Mouse (Mus musculus) midbrain, embryonic 11.5 days (tissue): ENCODE measurements around the gene Zfp712. TPM values are rescaled to one million over a fixed set of nuclear protein-coding genes. Genes with fewer than 3 reads are reported as not detected.

Experiments
- ATAC-seq: fragments of 200-750 bp; cut with Nextera tagmentation; 2 replicates; pipeline ENCODE4 v1.8.0; 2017; ENCODE audit warnings: moderate TSS enrichment, moderate library complexity; ENCODE audit not compliant: low FRiP score
- DNase-seq: peaks from one replicate; pipeline ENCODE4 v3.0.0; 2015; ENCODE audit warnings: low spot score; ENCODE audit errors: missing footprints
- H3K27ac ChIP-seq: fragments of 300-500 bp; sonication (generic); 2 replicates; pipeline ENCODE4 v1.5.1; 2014; ENCODE audit warnings: low read depth, low read length
- H3K27me3 ChIP-seq: fragments of 300-500 bp; sonication (generic); 2 replicates; pipeline ENCODE4 v1.6.1; 2014; ENCODE audit warnings: mild to moderate bottlenecking, low read length, moderate library complexity, mixed read lengths; ENCODE audit not compliant: control insufficient read depth, insufficient read depth
- H3K36me3 ChIP-seq: fragments of 300-500 bp; sonication (generic); 2 replicates; pipeline ENCODE4 v1.6.1; 2014; ENCODE audit warnings: mild to moderate bottlenecking, low read length, moderate library complexity, mixed read lengths; ENCODE audit not compliant: control insufficient read depth, insufficient read depth
- H3K4me1 ChIP-seq: fragments of 300-500 bp; sonication (generic); 2 replicates; pipeline ENCODE4 v1.6.1; 2014; ENCODE audit warnings: low read length; ENCODE audit not compliant: control insufficient read depth, insufficient read depth
- H3K4me2 ChIP-seq: fragments of 300-500 bp; sonication (generic); 2 replicates; pipeline ENCODE4 v1.6.1; 2014; ENCODE audit warnings: mild to moderate bottlenecking, moderate library complexity
- H3K4me3 ChIP-seq: fragments of 300-500 bp; sonication (generic); 2 replicates; pipeline ENCODE4 v1.5.1; 2014; ENCODE audit warnings: low read depth, low read length
- H3K9ac ChIP-seq: fragments of 300-500 bp; sonication (generic); 2 replicates; pipeline ENCODE4 v1.6.1; 2014; ENCODE audit warnings: low read length
- H3K9me3 ChIP-seq: fragments of 300-500 bp; sonication (generic); 2 replicates; pipeline ENCODE4 v1.6.1; 2016; ENCODE audit warnings: low read length; ENCODE audit not compliant: control insufficient read depth
- WGBS: fragments of 180-500 bp; shearing (Covaris S2); extraction: QIAGEN DNeasy Blood & Tissue Kit; methylation state at CpG from one replicate; pipeline ENCODE4 v1.1.7; 2014; 5-methylcytosine and 5-hydroxymethylcytosine counted together
- polyA plus RNA-seq: library from polyadenylated mRNA; unstranded; fragments of >200 nt; fragmentation: Nextera tagmentation; extraction: Ambion mirVana; gene quantifications from 2 replicates; pipeline ENCODE4 v1.2.1, GENCODE M21; 2014

Zfp712 gene
- polyA plus RNA-seq, result 6.0 and 6.7 TPM in 2 replicates

DNA sequence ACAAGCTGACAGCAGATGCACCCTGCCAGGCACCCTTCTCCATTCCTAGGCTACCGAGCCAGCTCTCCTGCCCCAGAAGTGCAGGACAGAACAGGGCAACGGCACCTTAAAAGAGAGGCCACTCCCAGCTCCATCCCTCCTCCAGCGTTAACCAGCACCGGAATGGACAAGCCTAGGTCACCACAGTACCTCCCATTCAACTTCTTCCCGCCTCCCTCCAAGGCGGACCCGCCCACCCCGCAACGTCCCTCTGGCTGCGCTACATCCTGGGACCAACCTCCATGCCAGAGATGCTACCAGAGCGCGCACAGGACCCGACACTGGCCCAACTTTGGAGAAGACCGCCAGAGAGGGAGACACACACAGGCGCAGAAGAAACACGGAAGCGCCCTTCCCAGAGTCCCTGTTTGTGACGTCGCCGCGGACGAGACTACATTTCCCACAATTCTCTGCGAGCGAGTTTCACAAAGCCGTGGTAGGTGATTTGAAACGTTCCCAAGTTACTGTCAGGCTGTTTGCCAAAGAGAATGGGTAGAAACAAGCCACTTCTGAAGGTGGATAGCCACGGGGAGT is at the start of gene Zfp712:
TSS of gene Zfp712 (minus strand) at position 385 of the 573 bp plus-strand sequence.
- peak within 1 kb of the TSS; percentile 69 for H3K4me2 ChIP-seq
- peak within 1 kb of the TSS; percentile 71 for H3K4me3 ChIP-seq
- H3K27ac ChIP-seq, result peak within 1 kb of the TSS; percentile 51; the same call in 1 of the 2 replicates
- H3K36me3 ChIP-seq, result 0 out of 2 replicates have a peak, but pooled peaks cover 2% of the 10 kb centered on the region
- H3K4me1 ChIP-seq, result peaks cover 4% of the 10 kb centered on the region; the same call in 1 of the 2 replicates
- WGBS, result under 1% methylated on average over 27 of the region's 27 CpGs
- H3K27me3 ChIP-seq, result no peaks in the 10 kb centered on the region
- DNase-seq (peak; percentile 99), ATAC-seq (peak; percentile 95)
- no peaks in the 10 kb centered on the region; the same call in 1 of the 2 replicates for H3K9me3 ChIP-seq
- H3K9ac ChIP-seq, result peak within 1 kb of the TSS; percentile 76

GRCm38 (mm10) chr13:67108821-67109206 is 47.8 kb upstream of the Zfp712 start:
- H3K4me3 ChIP-seq, result peak overlapping the region; percentile 58; the same call in 1 of the 2 replicates
- H3K36me3 ChIP-seq, result no peaks in the 10 kb centered on the region
- ATAC-seq (peak; percentile 70), DNase-seq (no peak)
- H3K9me3 ChIP-seq, result no peaks in the 10 kb centered on the region
- no peaks in the 10 kb centered on the region for H3K27me3 ChIP-seq
- 9% methylated on average over 9 of the region's 9 CpGs for WGBS
- H3K4me2 ChIP-seq, result peak overlapping the region; percentile 31
- H3K4me1 ChIP-seq, result peaks cover 5% of the 10 kb centered on the region; the same call in 1 of the 2 replicates
- peak overlapping the region; percentile 17; the same call in 1 of the 2 replicates for H3K9ac ChIP-seq
- no peak overlapping the region for H3K27ac ChIP-seq

DNA sequence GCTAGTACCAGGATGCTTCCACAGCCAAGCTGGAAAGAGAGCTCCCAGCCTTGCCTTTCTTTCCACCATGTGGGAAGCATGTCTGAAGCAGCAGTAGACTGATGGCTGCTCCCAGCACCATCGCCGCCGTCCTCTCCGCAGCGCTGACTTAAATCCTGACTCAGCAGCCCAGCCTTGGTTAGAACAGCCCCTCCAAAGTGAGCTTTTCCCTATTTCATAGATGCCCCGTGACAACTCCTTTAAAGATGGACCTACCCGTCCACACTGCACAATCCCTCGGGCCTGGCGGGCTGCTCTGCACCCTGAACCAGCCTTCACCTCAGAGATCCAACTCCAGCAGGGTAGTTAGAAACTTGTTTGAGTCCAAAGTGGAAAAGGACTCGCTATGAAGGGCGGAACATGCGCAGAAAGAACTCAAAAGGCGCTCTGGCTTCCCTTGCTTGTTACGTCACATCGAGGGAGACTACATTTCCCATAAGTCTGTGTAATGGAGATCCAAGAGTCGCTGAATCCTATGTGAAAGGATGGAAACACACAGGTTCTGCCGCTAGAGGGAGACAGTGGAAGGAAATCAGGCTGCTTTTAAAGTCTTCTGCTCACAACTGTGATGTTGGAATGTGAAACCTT is 47.3 kb upstream of the Zfp712 start, which contains the start of gene Gm28557:
TSS of gene Gm28557 (minus strand) at position 411 of the 627 bp plus-strand sequence.
- Histone ChIP-seq H3K9ac (peak within 1 kb of the TSS; percentile 78), H3K27ac (peak within 1 kb of the TSS; percentile 35; the same call in 1 of the 2 replicates), H3K4me2 (peak within 1 kb of the TSS; percentile 82), H3K36me3 (no peaks in the 10 kb centered on the region), H3K27me3 (no peaks in the 10 kb centered on the region), H3K4me3 (peak within 1 kb of the TSS; percentile 58), H3K9me3 (no peaks in the 10 kb centered on the region), H3K4me1 (peaks cover 5% of the 10 kb centered on the region; the same call in 1 of the 2 replicates)
- peak; percentile 98 for DNase-seq
- whole genome bisulfite sequencing, result under 1% methylated on average over 17 of the region's 17 CpGs
- ATAC-seq, result peak; percentile 99

DNA sequence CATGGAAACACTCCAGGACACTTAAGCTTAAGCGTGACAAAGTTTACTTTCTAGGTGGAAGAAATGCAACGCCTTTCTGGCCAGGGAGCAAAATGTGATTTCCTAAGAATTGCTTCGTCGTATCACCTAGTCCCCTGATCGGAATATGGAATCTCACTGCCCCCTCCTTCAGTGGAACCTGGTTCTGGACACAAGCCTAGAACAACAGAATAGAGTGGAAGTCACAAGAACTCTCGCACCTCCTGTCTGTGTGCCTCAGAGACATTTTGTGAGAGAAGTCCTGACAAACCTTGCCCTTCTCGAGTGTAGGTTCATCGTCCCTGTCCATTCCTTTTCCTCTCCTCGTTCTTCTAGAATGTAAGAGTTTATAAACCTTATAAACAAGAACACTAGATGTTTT is 46.7 kb upstream of the Zfp712 start:
- Histone ChIP-seq H3K9ac (peak overlapping the region; percentile 78), H3K36me3 (no peaks in the 10 kb centered on the region), H3K4me2 (peak overlapping the region; percentile 82), H3K27ac (no peak overlapping the region), H3K4me1 (peaks cover 5% of the 10 kb centered on the region; the same call in 1 of the 2 replicates), H3K27me3 (no peaks in the 10 kb centered on the region), H3K9me3 (no peaks in the 10 kb centered on the region), H3K4me3 (peak overlapping the region; percentile 58)
- ATAC-seq (no peak), DNase-seq (no peak)
- WGBS, result 72% methylated on average over 9 of the region's 9 CpGs

DNA sequence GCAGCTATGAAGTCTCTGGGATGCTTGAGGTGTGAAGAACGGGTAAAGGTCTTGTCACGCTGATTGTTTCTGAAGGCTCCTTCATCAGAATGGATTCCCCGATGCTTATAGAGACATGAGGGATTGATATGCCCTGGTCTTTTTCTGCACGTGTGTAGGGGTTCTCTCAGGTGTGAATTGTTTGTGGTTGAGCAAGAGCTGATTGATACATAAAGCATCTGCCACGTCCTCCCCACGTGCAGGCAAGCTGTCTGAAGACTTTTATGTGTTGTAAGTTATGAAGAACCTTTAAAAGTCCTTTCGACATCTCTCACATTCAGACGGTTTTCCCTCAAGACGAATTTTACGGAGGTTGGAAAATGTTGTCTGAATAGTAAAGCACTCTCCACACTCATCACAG is 36.9 kb upstream of the Zfp712 start, which contains the start of gene Zfp708:
TSS of gene Zfp708 (minus strand) at position 101 of the 400 bp plus-strand sequence.
- Histone ChIP-seq H3K9me3 (no peaks in the 10 kb centered on the region), H3K4me2 (no peak within 1 kb of the TSS), H3K36me3 (no peaks in the 10 kb centered on the region), H3K27ac (no peak within 1 kb of the TSS), H3K27me3 (no peaks in the 10 kb centered on the region), H3K4me1 (no peaks in the 10 kb centered on the region), H3K4me3 (no peak within 1 kb of the TSS), H3K9ac (no peak within 1 kb of the TSS)
- ATAC-seq (no peak), DNase-seq (no peak)
- 91% methylated on average over 10 of the region's 10 CpGs for WGBS

DNA sequence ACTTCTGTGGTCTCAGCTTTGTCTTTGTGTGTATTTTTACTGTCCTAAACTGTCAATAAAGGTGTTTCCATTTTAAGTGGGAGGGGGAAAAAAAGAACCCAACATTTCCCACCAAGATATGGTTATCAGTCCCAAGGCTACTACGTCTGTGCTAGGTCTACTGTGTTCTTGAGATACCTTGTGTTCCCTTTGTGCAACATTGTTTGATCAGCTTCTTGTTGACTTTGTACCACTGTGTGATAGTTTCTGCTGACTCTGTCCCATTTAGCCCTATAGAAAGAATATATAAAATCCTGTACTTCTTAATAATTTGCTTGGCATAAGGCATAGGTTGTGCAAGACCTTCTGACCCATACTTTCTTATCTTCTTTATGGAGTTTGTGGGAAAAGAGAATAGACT is 29.2 kb upstream of the Zfp712 start:
- ATAC-seq, result no peak
- no peak overlapping the region for H3K4me3 ChIP-seq
- no peaks in the 10 kb centered on the region for H3K36me3 ChIP-seq
- H3K4me2 ChIP-seq, result no peak overlapping the region
- H3K9me3 ChIP-seq, result no peaks in the 10 kb centered on the region
- no peak for DNase-seq
- H3K27me3 ChIP-seq, result no peaks in the 10 kb centered on the region
- WGBS, result 86% methylated on average over 1 of the region's 1 CpGs
- no peak overlapping the region for H3K27ac ChIP-seq
- no peak overlapping the region for H3K9ac ChIP-seq
- no peaks in the 10 kb centered on the region for H3K4me1 ChIP-seq

DNA sequence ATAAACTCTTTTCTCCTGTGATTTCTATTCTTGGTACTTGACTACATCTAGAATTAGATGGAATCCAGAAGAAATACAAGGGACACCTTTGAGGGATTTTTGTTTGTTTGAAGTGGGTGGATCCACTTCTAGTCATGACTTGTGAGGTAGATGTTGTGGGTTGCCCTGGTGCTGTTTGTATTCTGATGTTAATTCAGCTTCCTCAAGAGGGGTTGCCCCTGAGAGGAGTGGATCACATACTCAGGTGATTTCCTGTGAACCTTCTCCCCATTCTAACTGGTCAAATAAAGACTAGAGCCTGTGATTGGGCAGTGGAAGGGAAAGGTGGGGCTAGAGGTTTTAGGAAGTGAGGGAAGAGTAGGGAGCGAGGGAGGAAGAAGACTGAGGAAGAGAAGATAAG is 21.0 kb upstream of the Zfp712 start:
- H3K27ac ChIP-seq, result no peak overlapping the region
- H3K4me1 ChIP-seq, result no peaks in the 10 kb centered on the region
- no peaks in the 10 kb centered on the region for H3K27me3 ChIP-seq
- ATAC-seq (no peak), DNase-seq (no peak)
- H3K36me3 ChIP-seq, result peaks cover 8% of the 10 kb centered on the region; the same call in 1 of the 2 replicates
- no peak overlapping the region for H3K9ac ChIP-seq
- no peaks in the 10 kb centered on the region for H3K9me3 ChIP-seq
- no peak overlapping the region for H3K4me3 ChIP-seq
- H3K4me2 ChIP-seq, result peak overlapping the region; percentile 60; the same call in 1 of the 2 replicates
- WGBS, result 71% methylated on average over 1 of the region's 1 CpGs

GRCm38 (mm10) chr13:67081142-67081713 is 20.3 kb upstream of the Zfp712 start:
- Histone ChIP-seq H3K9me3 (no peaks in the 10 kb centered on the region; the same call in 1 of the 2 replicates), H3K4me2 (peak overlapping the region; percentile 60), H3K36me3 (peaks cover 8% of the 10 kb centered on the region; the same call in 1 of the 2 replicates), H3K4me1 (no peaks in the 10 kb centered on the region), H3K27me3 (no peaks in the 10 kb centered on the region), H3K9ac (peak overlapping the region; percentile 71), H3K27ac (peak overlapping the region; percentile 61; the same call in 1 of the 2 replicates), H3K4me3 (peak overlapping the region; percentile 65)
- DNase-seq (peak; percentile 96), ATAC-seq (peak; percentile 99)
- under 1% methylated on average over 24 of the region's 24 CpGs for WGBS
